Mouse (Mus musculus): Measurements from ENCODE around the gene Ppm1b. TPM values are rescaled to one million over a fixed set of nuclear protein-coding genes. Genes with fewer than 3 reads are reported as not detected.

Gene Ppm1b
- polyA plus RNA-seq, 1 experiment: 67.4 TPM

DNA sequence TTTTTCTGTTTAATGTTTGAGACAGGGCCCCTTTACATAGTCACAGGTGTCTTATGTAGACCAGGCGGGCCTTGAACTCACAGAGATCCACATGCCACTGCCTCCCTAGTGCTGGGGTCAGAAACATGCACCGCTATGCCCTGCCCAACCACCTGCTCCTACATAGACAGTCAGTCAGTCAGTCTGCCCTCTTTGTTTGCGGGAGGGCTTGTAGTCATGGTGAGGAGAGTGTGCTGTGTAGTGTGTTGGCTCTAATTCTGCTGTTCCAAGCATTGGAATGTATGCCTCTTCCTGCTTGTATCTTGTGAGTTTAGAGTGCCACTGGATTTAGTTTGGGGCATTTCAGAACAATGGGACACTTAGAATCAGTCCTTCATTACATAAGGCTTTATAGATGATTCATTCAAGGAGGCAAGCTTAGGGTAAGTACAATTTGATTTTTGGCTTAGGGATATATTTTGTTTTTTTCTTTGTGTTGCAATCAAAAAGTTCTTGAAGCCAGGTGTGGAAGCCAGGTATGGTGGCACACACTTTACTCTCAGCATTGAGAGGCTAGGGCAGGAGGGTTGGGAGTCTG, 31.4 kb downstream of the Ppm1b start:
- TF ChIP-seq GATA1 (IDR thresholded peaks at IDR 0.05; ENCODE audit: low read length): no peak

- no peak for TF ChIP-seq GATA1 (IDR thresholded peaks at IDR 0.05; ENCODE audit: low read length)
Observed at GRCm38 (mm10) chr17:84988514-84988913, 32.0 kb downstream of the Ppm1b start.

- TF ChIP-seq GATA1 (IDR thresholded peaks at IDR 0.05; ENCODE audit: low read length): no peak
Observed at GRCm38 (mm10) chr17:84995844-84996243, 39.3 kb downstream of the Ppm1b start.

- no peak for TF ChIP-seq GATA1 (IDR thresholded peaks at IDR 0.05; ENCODE audit: low read length)
Observed at GRCm38 (mm10) chr17:84997639-84998038, 41.1 kb downstream of the Ppm1b start.

DNA sequence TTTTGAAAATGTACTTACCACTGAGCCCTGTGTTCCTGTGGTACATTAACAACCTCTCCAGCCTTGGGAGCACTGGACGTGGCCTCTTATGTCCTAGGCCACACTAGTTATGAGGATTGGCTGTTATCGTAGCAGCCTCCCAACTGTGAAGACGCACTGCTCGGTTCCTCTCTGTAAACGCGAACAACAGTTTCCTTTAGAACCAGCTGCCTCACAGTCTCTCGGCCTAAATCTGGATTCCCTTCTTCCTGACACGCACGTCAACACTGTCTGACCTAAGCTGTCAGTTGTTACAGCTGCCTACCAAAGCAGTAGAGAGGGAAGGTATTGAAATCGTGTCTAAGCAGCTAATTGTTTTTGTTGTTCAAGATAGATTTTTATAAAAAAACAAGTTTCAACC, 43.1 kb downstream of the Ppm1b start:
- no peak for TF ChIP-seq GATA1 (IDR thresholded peaks at IDR 0.05; ENCODE audit: low read length)

DNA sequence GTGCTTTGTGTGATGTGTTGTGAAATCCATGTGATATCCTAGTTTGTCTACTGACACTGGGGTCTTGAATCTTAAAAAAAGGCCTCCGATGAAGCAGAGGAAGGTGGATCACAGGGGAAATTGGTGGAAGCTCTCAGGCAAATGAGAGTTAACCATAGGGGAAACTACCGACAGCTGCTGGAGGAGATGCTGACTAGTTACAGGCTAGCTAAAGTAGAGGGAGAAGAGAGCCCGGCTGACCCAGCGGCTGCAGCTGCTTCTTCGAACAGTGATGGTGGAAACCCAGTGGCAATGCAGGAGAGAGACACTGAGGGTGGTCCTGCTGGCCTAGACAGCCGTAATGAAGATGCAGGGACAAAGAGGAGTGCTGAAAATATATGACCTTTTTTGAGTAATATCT, 56.9 kb downstream of the Ppm1b start:
- no peak for TF ChIP-seq GATA1 (IDR thresholded peaks at IDR 0.05; ENCODE audit: low read length)

DNA sequence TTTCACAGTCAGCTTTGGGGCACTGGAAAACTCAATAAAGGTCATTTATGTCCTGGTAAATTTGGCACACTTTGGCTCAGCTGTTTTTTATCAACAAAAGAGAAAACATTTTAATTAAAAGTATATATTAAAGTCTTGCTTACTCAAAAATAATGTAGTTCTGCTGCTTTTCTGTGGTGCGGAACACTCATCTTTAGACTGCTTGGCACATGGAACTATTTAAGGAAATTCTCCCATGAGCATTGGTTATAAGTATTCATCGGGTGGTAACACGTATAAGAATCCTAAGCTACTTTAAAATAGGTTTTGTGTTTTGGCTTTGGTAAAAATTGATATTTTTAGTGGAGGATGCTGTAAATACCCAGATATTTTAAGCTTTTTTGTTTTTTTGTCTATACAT, 58.1 kb downstream of the Ppm1b start:
- TF ChIP-seq GATA1 (IDR thresholded peaks at IDR 0.05; ENCODE audit: low read length): no peak

- TF ChIP-seq GATA1 (IDR thresholded peaks at IDR 0.05; ENCODE audit: low read length): no peak
Observed at GRCm38 (mm10) chr17:85018344-85018743, 61.8 kb downstream of the Ppm1b start.

- no peak for TF ChIP-seq GATA1 (IDR thresholded peaks at IDR 0.05; ENCODE audit: low read length)
Observed at GRCm38 (mm10) chr17:85018794-85019193, 62.3 kb downstream of the Ppm1b start.

- TF ChIP-seq GATA1 (IDR thresholded peaks at IDR 0.05; ENCODE audit: low read length): no peak
Observed at GRCm38 (mm10) chr17:85020343-85020742, 63.8 kb downstream of the Ppm1b start.

- TF ChIP-seq GATA1 (IDR thresholded peaks at IDR 0.05; ENCODE audit: low read length): no peak
Observed at GRCm38 (mm10) chr17:85023247-85024167, 67.0 kb downstream of the Ppm1b start.

DNA sequence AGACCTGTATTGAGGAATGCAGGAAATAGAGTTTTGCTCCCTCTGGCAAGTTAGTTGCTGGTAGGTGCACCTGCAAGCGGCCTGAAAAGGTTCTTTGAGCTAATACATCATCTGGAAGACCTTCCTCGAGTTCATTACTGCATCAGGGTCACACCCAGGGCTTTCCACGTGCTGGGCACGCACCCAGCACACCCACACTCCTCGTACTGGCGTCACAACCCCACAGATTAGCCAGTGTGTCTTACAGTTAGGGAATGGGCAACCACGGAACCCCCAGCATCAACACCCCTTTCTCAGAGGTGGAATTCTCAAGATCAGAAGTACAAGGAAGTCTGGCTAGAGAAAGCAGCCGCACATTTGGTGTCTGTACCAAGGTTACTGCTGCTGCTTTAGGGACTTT, 67.7 kb downstream of the Ppm1b start:
- TF ChIP-seq GATA1 (IDR thresholded peaks at IDR 0.05; ENCODE audit: low read length): no peak

DNA sequence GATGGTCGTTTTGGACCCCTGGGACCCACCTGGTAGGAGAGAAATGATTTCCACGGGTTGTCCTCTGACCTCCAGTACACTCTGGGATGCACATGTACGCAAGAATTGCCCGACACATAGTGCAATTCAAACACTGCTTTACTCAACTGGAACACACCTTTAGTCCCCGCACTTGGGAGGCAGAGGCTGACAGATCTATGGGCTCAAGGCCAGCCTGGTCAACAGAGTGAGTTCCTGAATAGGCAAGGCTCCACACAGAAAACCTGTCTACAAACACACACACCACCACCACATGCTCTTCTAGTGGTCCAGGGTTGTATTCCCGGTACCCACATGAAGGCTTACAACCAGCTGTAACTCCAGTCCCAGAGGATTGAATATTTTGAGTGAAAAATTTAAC, 68.6 kb downstream of the Ppm1b start:
- no peak for TF ChIP-seq GATA1 (IDR thresholded peaks at IDR 0.05; ENCODE audit: low read length)

GRCm38 (mm10) chr17:85026436-85026835, 69.9 kb downstream of the Ppm1b start:
- no peak for TF ChIP-seq GATA1 (IDR thresholded peaks at IDR 0.05; ENCODE audit: low read length)

- TF ChIP-seq GATA1 (IDR thresholded peaks at IDR 0.05; ENCODE audit: low read length): no peak
Observed at GRCm38 (mm10) chr17:85027247-85027646, 70.7 kb downstream of the Ppm1b start.

- TF ChIP-seq GATA1 (IDR thresholded peaks at IDR 0.05; ENCODE audit: low read length): no peak
Observed at GRCm38 (mm10) chr17:85028093-85028739, 71.7 kb downstream of the Ppm1b start, which contains the start of gene Slc3a1. Slc3a1 (plus strand) TSS chr17:85028376.

Measured in G1E-ER4 (cell line).